Mouse (Mus musculus) adrenal gland, adult 10 weeks (tissue): ENCODE results near the gene S100a8. TPM values are rescaled to one million over a fixed set of nuclear protein-coding genes. Genes with fewer than 3 reads are reported as not detected.

Source experiments
- polyA plus RNA-seq: library from polyadenylated mRNA; stranded (reverse); fragments of 350-450 nt; fragmentation: Illumina TruSeq; extraction: RNeasy Lipid Tissue Mini Kit (QIAGEN cat#74804); gene quantifications from one replicate; pipeline ENCODE4 v1.2.3, GENCODE M21; 2014; ENCODE audit warnings: low read depth, low replicate concordance

The S100a8 gene
- polyA plus RNA-seq = 4.1 TPM

GRCm38 (mm10) chr3:90668846-90669245, at the start of gene S100a8:
Gene S100a8, plus strand, starts transcription at chr3:90668978.

GRCm38 (mm10) chr3:90653717-90654116, 15.1 kb upstream of the S100a8 start, which contains the start of gene S100a7a:
Gene S100a7a, plus strand, starts transcription at chr3:90654017.

GRCm38 (mm10) chr3:90695613-90696012, 26.8 kb downstream of the S100a8 start, which contains the start of gene S100a9:
Gene S100a9, minus strand, starts transcription at chr3:90695721.

Other genes with a start within 250 kb of the S100a8 start
- gene Ints3, start 235.4 kb upstream of the S100a8 start, polyA plus RNA-seq = 32.7 TPM
- 159 TPM for gene Npr1, start 203.1 kb upstream of the S100a8 start, polyA plus RNA-seq
- gene Ilf2, start 192.9 kb upstream of the S100a8 start, polyA plus RNA-seq = 73.4 TPM
- 156 TPM for gene Snapin, start 177.9 kb upstream of the S100a8 start, polyA plus RNA-seq
- 164 TPM for gene Chtop, start 159.5 kb upstream of the S100a8 start, polyA plus RNA-seq
- 54.6 TPM for gene S100a1, start 154.6 kb upstream of the S100a8 start, polyA plus RNA-seq
- 14.9 TPM for gene S100a13, start 154.5 kb upstream of the S100a8 start, polyA plus RNA-seq
- not detected for gene S100a14, start 142.1 kb upstream of the S100a8 start, polyA plus RNA-seq
- gene S100a16, start 131.7 kb upstream of the S100a8 start, polyA plus RNA-seq = 41.3 TPM
- not detected for gene S100a3, start 108.4 kb upstream of the S100a8 start, polyA plus RNA-seq
- not detected for gene S100a2, start 78.7 kb upstream of the S100a8 start, polyA plus RNA-seq
- not detected for gene Gm42674, start 67.1 kb upstream of the S100a8 start, polyA plus RNA-seq
- 5.6 TPM for gene S100a4, start 65.2 kb upstream of the S100a8 start, polyA plus RNA-seq
- gene S100a5, start 60.5 kb upstream of the S100a8 start, polyA plus RNA-seq = not detected
- gene S100a6, start 56.1 kb upstream of the S100a8 start, polyA plus RNA-seq = 20.2 TPM
- 0.47 TPM for gene S100a7a, start 15.0 kb upstream of the S100a8 start, polyA plus RNA-seq
- gene S100a9, start 26.7 kb downstream of the S100a8 start, polyA plus RNA-seq = not detected
- not detected for gene Pglyrp4, start 57.9 kb downstream of the S100a8 start, polyA plus RNA-seq
- not detected for gene Gm5849, start 108.9 kb downstream of the S100a8 start, polyA plus RNA-seq